Mouse (Mus musculus): ENCODE data around the gene N4bp2. TPM values are rescaled to one million over a fixed set of nuclear protein-coding genes. Genes with fewer than 3 reads are reported as not detected.

Gene N4bp2
- total and polyA plus RNA-seq, 3 experiments: 13.1 to 16.4 (median 15.1) TPM

DNA sequence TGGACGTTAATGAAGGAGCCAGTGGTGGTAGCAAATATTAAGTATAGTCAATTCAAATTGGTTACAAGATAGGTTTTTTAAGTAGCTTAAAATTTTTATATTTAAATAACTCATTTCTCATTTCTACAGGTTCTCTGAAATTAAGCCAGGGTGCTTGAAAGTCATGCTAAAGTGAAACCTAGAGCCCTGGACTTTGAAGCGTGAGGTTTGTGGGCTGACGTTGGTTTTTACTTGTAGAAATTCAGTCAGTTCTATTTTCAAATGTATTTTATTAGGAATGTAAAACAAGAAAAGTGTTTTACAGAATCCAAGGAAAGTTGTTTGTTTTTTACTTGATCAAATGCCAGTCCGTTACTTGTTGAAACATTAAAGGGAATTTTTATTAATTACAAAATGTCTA lies 63.2 kb downstream of the N4bp2 start (continued):
- no peak for TF ChIP-seq JUND (conservative IDR thresholded peaks at IDR 0.05; ENCODE audit: low read depth, low read length)

DNA sequence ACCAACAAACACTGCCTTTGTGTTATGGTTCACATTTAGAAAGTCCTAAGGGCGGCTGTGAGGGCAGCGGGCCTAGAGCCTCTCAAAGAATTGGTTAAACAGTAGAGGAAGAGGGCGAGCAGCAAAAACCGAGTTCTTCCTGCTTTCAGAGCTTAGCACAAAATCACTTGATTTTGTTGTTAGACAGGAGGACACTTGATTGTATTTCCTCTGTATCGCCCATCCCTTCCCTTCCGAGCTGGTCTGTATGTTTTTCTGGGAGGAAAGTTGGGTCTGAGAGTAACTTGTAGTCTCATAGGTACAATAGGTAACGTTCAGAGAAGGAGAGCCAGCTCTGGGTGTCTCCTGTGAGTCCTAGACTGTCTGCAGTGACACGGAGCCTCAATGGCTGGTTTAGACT lies 63.8 kb downstream of the N4bp2 start:
- in situ Hi-C loops (cut with MboI; ENCODE audit: low pct_ligation_motif_present, low pct_unique_long_range_greater_than_20kb, low sequenced_read_pairs): no loop called here
- no peaks in the 10 kb centered on the region for H3K9me3 ChIP-seq (replicated peaks; ENCODE audit: low read length)
- H3K79me2 ChIP-seq (replicated peaks; ENCODE audit: control insufficient read depth, extremely low read depth, insufficient read depth, poor library complexity, severe bottlenecking): no peaks in the 10 kb centered on the region
- H3K4me2 ChIP-seq (ENCODE audit: insufficient read depth, low read depth, poor library complexity, severe bottlenecking): no peak overlapping the region
- H3K27ac ChIP-seq (ENCODE audit: insufficient read depth, low read depth): no peak overlapping the region
- dilution Hi-C loops (cut with MboI; ENCODE audit: extremely low pct_ligation_motif_present, extremely low pct_unique_long_range_greater_than_20kb, low sequenced_read_pairs): no loop called here
- H3K4me1 ChIP-seq (ENCODE audit: control insufficient read depth in 1 of 2, insufficient read depth in 2 of 2): no peaks in the 10 kb centered on the region; a peak in 1 of 4 replicates
- H3K9ac ChIP-seq (ENCODE audit: insufficient read depth, low read depth): no peak overlapping the region
- no peaks in the 10 kb centered on the region for H3K27me3 ChIP-seq (replicated peaks)
- no peak for DNase-seq (ENCODE audit: extremely low read depth)
- no peak overlapping the region for H3K4me3 ChIP-seq (replicated peaks in 1 of 3; ENCODE audit: low read depth in 2 of 3, low read length in 2 of 3, poor library complexity in 1 of 3)
- no peak for TF ChIP-seq KAT2A (IDR thresholded peaks at IDR 0.05; ENCODE audit: insufficient replicate concordance, low read length)
- TF ChIP-seq MXI1 (IDR thresholded peaks at IDR 0.05; ENCODE audit: low read depth, low read length): no peak
- TF ChIP-seq CHD1 (IDR thresholded peaks at IDR 0.05; ENCODE audit: low read depth, low read length): no peak
- peaks cover 14 to 38% of the 10 kb centered on the region in 2 experiments for H3K36me3 ChIP-seq (replicated peaks in 1 of 2; ENCODE audit: control insufficient read depth in 1 of 2, insufficient read depth in 1 of 2, low read length in 1 of 2)

DNA sequence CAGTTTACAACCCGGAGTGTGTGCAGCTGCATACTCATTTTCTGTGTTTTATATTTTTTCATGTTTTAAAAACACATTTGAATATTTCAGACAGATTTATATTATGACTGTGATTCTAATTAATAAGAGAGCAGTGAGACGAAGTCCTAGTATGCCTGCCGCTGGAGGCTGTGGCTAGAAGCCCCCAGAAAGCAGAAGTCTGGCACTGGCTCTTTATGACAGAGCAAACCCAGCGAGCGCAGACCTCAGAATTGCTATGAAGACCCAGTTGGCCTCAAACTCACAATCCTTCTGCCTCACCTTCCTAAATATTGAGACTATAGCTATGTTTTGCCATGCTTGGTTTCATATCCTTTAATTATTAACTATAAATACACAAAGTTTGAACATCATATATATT lies 64.9 kb downstream of the N4bp2 start:
- Histone ChIP-seq H3K4me1 (ENCODE audit: control insufficient read depth in 1 of 2, insufficient read depth in 2 of 2) (no peaks in the 10 kb centered on the region; a peak in 1 of 4 replicates), H3K4me2 (ENCODE audit: insufficient read depth, low read depth, poor library complexity, severe bottlenecking) (no peak overlapping the region), H3K79me2 (replicated peaks; ENCODE audit: control insufficient read depth, extremely low read depth, insufficient read depth, poor library complexity, severe bottlenecking) (no peaks in the 10 kb centered on the region), H3K36me3 (replicated peaks in 1 of 2; ENCODE audit: control insufficient read depth in 1 of 2, insufficient read depth in 1 of 2, low read length in 1 of 2) (peaks cover 5 to 28% of the 10 kb centered on the region in 2 experiments), H3K9ac (ENCODE audit: insufficient read depth, low read depth) (no peak overlapping the region), H3K27me3 (replicated peaks) (no peaks in the 10 kb centered on the region), H3K9me3 (replicated peaks; ENCODE audit: low read length) (no peaks in the 10 kb centered on the region), H3K27ac (ENCODE audit: insufficient read depth, low read depth) (no peak overlapping the region), H3K4me3 (replicated peaks in 1 of 3; ENCODE audit: low read depth in 2 of 3, low read length in 2 of 3, poor library complexity in 1 of 3) (no peak overlapping the region)
- TF ChIP-seq MYC (IDR thresholded peaks at IDR 0.05; ENCODE audit: low read depth, low read length) (no peak), ETS1 (conservative IDR thresholded peaks at IDR 0.05; ENCODE audit: low read depth, low read length) (no peak), CHD1 (IDR thresholded peaks at IDR 0.05; ENCODE audit: low read depth, low read length) (no peak), USF1 (IDR thresholded peaks at IDR 0.05; ENCODE audit: low read depth, low read length) (no peak), MEF2A (IDR thresholded peaks at IDR 0.05; ENCODE audit: borderline replicate concordance, low read depth, low read length) (no peak), TBP (conservative IDR thresholded peaks at IDR 0.05; ENCODE audit: low read depth, low read length) (no peak), USF2 (conservative IDR thresholded peaks at IDR 0.05; ENCODE audit: low read depth, low read length) (no peak), UBTF (IDR thresholded peaks at IDR 0.05; ENCODE audit: low read depth, low read length) (no peak), POLR2A (IDR thresholded peaks at IDR 0.05; ENCODE audit: low read depth, low read length) (no peak), CTCF (conservative IDR thresholded peaks at IDR 0.05 in 1 of 2, IDR thresholded peaks at IDR 0.05 in 1 of 2; ENCODE audit: low read depth in 2 of 2, low read length in 2 of 2) (no peak), GABPA (IDR thresholded peaks at IDR 0.05; ENCODE audit: insufficient replicate concordance, low read depth, low read length) (no peak), MAZ (IDR thresholded peaks at IDR 0.05; ENCODE audit: low read depth, low read length) (no peak), PAX5 (IDR thresholded peaks at IDR 0.05; ENCODE audit: low read length) (no peak), ZNF384 (IDR thresholded peaks at IDR 0.05; ENCODE audit: low read depth, low read length) (no peak), MAX (IDR thresholded peaks at IDR 0.05; ENCODE audit: low read length) (no peak), BHLHE40 (IDR thresholded peaks at IDR 0.05; ENCODE audit: low read depth, low read length) (no peak)
- no peak for DNase-seq (ENCODE audit: extremely low read depth)
- in situ Hi-C loops (cut with MboI; ENCODE audit: low pct_ligation_motif_present, low pct_unique_long_range_greater_than_20kb, low sequenced_read_pairs): no loop called here
- dilution Hi-C loops (cut with MboI; ENCODE audit: extremely low pct_ligation_motif_present, extremely low pct_unique_long_range_greater_than_20kb, low sequenced_read_pairs): no loop called here

Measured in CH12.LX (cell line).